Mouse (Mus musculus) layer of hippocampus, adult 8-10 months (tissue): ENCODE results near the gene Ltk. TPM values are rescaled to one million over a fixed set of nuclear protein-coding genes. Genes with fewer than 3 reads are reported as not detected.
"Not testable (repeated sequence)": the region's sequence is repeated elsewhere in the genome, so short reads cannot be mapped to it uniquely, and the experiment has no call there.

Experiments
- DNase-seq, 2 experiments: peaks; one replicate each; pipeline ENCODE4 v3.0.0; 2022; ENCODE audit warnings: low spot score in 2 of 2
- total RNA-seq, 4 experiments: library from RNA; stranded (reverse); gene quantifications; 2 replicates each; pipeline ENCODE4 v1.2.4; 2022

Ltk gene
- total RNA-seq, 4 experiments from 2014 or later: 13.4 to 17.8 (median 14.7) TPM

DNA sequence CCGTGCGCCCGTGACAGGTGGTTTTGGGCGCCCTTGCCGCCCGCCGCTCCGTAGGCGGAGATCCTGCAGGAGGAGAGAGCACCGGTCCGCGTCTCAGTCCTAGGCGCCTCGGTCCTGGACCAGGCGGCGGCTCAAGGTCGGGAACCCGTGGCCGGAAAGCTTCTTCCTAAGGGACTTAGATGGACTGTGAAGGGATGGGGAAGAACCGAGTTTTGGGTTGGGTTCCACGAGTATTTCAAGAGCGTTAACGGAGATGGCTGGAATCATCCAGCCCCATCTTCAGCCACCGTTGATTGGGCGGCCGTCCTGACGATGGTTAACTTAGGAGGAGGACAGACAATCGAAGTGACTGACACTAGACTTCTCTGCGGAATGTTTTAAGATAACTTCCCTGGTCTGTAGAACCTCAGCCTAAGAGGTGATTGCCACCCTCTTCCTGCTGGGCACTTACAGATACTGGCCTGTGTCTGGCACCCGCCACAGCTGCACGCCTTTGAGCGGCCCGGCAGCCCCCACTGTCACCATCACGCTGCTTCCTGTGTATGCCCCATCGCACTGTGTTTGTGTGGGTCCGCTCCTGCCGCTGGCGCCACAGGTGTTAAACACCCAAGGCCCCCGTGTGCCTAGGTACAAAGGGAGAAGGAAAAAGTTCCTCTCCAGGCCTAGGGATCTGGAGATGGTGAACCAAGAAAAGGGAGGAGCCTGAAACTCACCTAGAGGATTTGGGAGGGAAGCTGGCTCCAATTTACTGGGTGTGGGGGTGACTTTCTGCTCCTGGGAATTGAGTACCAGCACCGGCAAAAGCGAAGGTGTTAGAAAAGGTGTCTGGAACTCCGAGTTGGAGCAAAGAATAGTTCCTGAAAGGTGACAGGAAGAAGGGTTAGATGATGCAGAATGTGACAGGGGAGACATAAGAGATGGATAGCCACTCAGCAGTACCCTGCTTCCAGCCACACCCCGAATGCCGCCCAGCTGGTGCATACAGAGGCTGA is 1.1 kb downstream of the Ltk start:
- no peak for DNase-seq

DNA sequence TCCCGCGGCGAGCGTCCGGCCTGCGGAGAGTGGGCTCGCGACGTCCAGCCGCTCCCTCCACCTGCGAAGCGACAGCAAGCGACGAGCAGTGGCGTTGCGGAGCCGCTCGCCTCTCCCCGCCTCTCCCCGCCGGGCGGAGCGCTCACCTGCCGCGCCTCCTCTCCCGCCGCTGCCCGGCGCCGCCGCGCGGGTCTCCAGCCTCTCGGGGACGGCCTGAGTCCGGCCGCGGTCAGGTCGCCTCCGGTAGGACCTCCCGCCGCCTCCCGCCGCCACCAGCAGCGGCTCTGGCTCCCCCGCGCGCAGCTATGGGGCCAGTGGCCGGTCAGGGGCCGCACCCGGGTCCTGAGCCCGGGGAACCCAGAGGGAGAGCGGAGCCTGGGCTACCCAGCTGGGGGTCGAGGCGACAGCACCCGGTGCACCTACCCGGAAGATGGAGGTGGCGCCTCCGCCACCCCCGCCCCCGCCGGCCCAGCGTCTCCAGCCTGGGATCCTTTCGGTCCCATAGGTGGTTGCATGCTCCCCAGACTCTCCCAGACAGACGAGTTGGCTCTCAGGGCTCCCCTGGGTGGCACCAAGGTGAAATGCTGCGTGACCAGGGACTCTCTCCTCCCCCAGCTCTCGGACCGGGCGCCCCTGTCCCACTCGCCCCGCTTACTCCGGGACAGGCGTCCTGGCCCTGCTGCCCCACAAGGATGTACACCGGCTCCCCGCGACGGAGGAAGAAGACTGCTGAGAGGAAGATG is 2.0 kb downstream of the Ltk start:
- no peak for DNase-seq

GRCm38 (mm10) chr2:119757601-119758100 is 2.6 kb downstream of the Ltk start:
- DNase-seq: no peak

DNA sequence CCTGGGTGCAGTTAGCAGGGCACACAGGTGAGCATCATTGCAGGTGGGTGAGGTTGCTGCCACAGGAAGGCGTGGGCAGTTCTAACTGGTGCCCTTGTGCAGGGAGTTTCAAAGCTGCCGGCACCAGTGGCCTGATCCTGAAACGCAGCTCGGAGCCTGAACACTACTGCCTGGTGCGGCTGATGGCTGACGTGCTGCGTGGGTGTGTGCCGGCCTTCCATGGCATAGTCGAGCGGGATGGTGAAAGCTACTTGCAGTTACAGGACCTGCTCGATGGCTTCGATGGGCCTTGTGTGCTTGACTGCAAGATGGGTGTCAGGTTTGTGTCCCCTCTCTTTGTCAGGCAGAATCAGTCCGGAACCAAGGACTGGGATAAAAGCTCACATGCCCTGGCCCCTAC is 11.0 kb downstream of the Ltk start:
- no peak for DNase-seq

DNA sequence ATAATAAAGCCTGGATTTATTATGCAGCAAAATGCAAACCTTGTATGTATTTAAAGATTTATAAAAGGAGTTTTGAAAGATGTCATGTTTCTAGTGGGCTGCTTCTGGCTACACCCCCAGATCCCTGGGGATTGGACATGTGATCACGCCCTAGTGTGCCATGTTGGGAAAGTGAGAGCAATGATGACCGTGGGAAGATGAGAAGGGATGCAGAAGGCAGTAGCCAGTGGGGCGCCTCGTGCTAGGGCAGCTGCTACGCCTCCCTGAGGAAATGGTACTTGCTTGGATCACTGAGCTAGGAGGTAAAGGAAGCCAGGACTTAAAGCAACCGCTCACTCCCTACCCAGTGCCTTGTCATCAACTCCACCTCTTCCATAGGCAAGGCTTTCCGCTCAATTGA is 12.7 kb downstream of the Ltk start:
- no peak for DNase-seq

DNA sequence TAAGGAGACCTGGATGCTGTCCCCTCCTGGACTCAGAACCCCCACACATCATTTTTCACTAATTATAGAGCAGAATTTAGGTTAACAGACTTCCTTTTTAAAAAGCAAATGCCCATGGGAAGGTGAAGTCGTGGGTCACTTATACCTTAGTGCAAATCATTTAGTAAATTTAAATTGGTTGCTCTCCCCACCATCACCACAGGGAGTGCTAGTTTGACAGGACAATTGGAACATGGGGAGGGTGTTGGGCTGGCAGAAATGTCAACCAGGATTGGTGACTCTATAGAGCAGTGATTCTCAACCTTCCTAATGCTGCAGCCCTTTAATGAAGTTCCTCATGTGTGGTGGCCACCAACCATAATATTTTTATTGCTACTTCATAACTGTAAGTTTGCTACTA is 14.9 kb downstream of the Ltk start:
- DNase-seq: no peak

GRCm38 (mm10) chr2:119744163-119745111 is 15.8 kb downstream of the Ltk start:
- DNase-seq: no peak

GRCm38 (mm10) chr2:119743808-119744162 is 16.4 kb downstream of the Ltk start:
- DNase-seq: no peak

GRCm38 (mm10) chr2:119743176-119743807 is 16.9 kb downstream of the Ltk start:
- DNase-seq: peak; percentile 67 to 70

DNA sequence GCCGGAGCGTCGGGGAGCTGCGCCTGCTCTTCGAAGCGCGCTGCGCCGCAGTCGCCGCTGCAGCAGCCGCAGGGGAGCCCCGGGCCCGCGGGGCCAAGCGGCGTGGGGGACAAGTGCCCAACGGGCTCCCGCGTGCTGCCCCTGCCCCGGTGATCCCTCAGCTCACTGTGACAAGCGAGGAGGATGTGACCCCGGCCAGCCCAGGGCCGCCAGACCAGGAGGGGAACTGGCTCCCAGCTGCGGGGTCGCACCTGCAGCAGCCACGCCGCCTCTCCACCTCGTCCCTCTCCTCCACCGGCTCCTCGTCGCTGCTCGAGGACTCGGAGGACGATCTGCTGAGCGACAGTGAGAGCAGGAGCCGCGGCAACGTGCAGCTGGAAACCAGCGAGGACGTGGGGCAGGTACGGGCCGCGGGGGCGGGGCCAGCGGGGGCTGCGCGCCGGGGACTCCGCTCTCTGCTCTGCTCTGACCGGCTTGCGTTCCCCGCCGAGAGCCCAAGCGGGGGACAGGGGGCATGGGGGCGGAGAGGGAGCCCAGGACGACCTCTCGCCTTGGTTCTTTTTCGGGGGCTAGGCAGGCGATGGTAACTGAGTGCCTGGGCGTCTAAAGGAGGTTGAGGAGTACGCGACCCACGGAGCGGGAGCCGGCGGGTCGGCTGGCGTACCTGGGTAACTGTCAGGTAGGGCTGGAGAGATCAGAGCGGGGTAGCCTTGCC is 17.6 kb downstream of the Ltk start:
- DNase-seq: no peak

- no peak for DNase-seq
Measured at GRCm38 (mm10) chr2:119741581-119742411, 18.4 kb downstream of the Ltk start, which contains the start of gene Itpka. Gene Itpka (plus strand): TSS chr2:119742337.

DNA sequence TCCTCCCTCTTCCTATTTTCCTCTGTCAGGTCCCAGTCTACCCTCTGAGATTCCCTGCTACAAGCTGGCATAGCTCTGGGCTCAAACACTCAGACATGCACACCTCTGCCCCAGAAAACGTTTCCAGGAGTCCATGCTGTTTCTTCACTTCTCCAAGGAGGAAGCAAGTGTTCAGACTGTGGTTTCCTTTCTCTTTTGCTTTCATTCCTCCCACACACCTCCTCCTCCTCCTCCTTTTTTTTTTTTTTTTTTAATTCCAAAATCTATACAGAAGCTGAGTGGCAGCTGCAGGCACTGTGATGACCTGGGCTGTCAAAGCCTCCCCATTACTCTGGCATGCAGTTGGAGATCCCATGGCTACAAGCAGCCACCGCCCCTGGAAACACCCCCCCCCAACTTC is 19.7 kb downstream of the Ltk start:
- DNase-seq: no peak

DNA sequence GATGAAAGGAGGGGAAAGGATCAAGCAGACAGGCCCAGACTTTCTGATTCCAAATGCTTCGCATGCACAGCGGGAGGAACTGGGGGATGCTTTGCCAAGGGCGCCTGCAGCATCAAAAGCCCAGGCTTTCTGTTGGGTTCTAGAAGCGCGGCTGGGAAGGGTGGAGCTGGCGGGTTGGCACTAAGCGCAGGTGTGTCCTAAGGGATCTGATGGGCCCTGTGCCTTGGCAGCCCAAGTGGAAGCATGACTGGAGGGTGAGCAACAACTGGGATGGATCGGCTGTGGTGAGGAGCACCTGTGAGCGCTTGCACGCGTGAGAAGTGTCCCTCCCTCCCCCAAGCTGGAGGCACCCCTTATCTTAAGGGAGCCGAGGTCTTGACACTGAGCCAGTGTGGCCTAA is 23.1 kb downstream of the Ltk start:
- DNase-seq: no peak

DNA sequence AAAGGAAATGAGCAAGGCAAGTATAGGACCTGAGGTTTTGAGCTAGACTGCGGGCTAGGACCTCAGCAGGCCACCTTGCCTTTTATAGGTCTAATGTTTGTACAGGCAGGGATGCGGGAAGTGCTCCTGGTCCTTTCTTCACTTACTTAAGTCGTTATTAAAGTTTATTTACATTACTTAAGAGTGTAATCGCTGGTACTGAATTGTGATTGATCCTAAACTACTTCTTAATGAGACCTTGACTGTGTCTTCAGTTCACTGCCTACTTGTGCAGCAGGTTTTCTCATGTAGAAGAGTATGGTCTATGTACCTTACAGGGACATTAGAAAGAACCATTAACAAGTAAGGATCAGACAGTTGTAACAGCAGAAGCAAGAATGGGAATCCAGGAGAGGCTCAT is 29.5 kb downstream of the Ltk start:
- no peak for DNase-seq

GRCm38 (mm10) chr2:119727762-119728416 is 32.3 kb downstream of the Ltk start:
- DNase-seq: no peak

GRCm38 (mm10) chr2:119721070-119721469 is 39.2 kb downstream of the Ltk start:
- DNase-seq: peak; percentile 42 to 50

GRCm38 (mm10) chr2:119715868-119716267 is 44.4 kb downstream of the Ltk start:
- DNase-seq: not testable (repeated sequence)

DNA sequence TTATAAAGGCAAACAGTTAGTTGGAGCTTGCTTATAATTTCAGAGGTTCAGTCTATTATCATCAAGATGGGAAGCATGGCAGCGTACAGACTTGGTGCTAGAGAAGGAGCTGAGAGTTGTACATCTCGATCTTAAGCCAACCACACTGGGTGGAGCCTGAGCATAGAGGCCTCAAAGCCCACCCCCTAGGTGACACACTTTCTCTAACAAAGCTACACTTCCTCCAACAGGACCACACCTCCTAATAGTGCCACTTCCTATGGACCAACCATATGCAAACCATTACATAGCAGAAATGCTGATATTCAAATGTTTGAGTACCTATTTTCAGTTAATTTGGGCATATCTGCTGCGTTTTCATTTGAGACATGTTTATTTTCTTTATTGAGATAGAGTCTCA is 50.2 kb downstream of the Ltk start:
- no peak for DNase-seq

GRCm38 (mm10) chr2:119707676-119708075 is 52.6 kb downstream of the Ltk start:
- no peak for DNase-seq
